Mouse (Mus musculus) spleen, adult 2 months (tissue): ENCODE measurements around the gene Yeats2.

Experiments used
- CTCF ChIP-seq: fragments of 200-500 bp; IDR thresholded peaks from 2 replicates; pipeline ENCODE4 v1.5.1; 2011; ENCODE audit warnings: mild to moderate bottlenecking, inconsistent platforms; ENCODE audit not compliant: insufficient read depth, insufficient read length, insufficient replicate concordance; ENCODE audit errors: extremely low read depth
- POLR2A ChIP-seq: fragments of 200-500 bp; IDR thresholded peaks from 2 replicates; pipeline ENCODE4 v1.6.1; 2011; ENCODE audit warnings: low read depth, low read length, inconsistent platforms

DNA sequence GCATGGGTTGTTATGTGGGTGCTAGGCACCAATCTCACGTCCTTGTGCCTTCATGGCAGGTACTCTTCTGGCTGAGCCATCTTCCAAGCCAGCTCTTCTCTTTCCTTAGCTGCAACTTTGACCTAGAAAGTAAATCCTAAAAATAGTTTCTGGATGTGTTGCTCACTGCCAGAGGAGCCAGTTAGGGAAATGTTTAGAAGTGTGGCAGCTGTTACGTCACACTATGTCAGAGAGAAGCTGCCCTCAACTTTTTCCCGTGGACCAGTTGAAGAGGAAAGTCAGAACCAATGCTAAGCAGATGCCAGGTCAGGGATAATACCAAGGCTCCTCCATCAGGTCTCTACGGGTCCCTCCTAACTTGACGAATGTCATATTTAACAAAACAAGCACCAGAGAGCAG is 138.5 kb downstream of the Yeats2 start:
- TF ChIP-seq CTCF: no peak
- TF ChIP-seq POLR2A: no peak
